In genomic region chr8:90657641-90658051, GRCm38 (mm10) we compare ENCODE assay signal across 9 mouse cellular contexts.
A peak's percentile ranks its signal among the peaks of the same experiment; 100 is the strongest.
DNase-seq lines count a peak whose midpoint lies in the region; ATAC-seq and TF ChIP-seq lines count a peak whose summit lies in the region.
"Had no signal": no experiment of that assay in that cellular context is flagged by ENCODE, and none has a peak within 500 bp of the region (broad histone marks: within the 10 kb centered on the region; RNA-seq: fewer than 3 reads in every experiment).

No protein-coding gene starts in this region.

- no peak overlapping the region for H3K4me3 ChIP-seq in lung, adult 2 months (replicated peaks; ENCODE audit: extremely low read depth, low read depth, low read length)
- no peak overlapping the region for H3K4me3 ChIP-seq in hindbrain, embryonic 11.5 days (ENCODE audit: low read depth, low read length)
- H3K4me3 ChIP-seq: limb, embryonic 12.5 days had no signal

- ATAC-seq in hindbrain, embryonic 11.5 days (ENCODE audit: low FRiP score) = no peak
- ATAC-seq in megakaryocyte progenitor cell, adult 5-6 weeks (replicated peaks; ENCODE audit: poor library complexity) = no peak

- WGBS in lung, adult 2 months = 38% methylated on average over 7 of the region's 7 CpGs
- WGBS in hindbrain, embryonic 11.5 days = 36% methylated on average over 7 of the region's 7 CpGs

- H3K27ac ChIP-seq in hindbrain, embryonic 11.5 days (ENCODE audit: low read depth, low read length) = no peak overlapping the region
- H3K27ac ChIP-seq: limb, embryonic 12.5 days had no signal

- DNase-seq in lung, adult 2 months = no peak
- DNase-seq in lung, postnatal 25 days (ENCODE audit: low spot score) = no peak
- peak; percentile 44 for DNase-seq in embryo, embryonic 9.5 days (ENCODE audit: extremely low spot score)
- peak; percentile 67 for DNase-seq in hindbrain, embryonic 11.5 days (ENCODE audit: low spot score)
- DNase-seq in left cerebral cortex, postnatal 25 days (ENCODE audit: low spot score in 2 of 2) = peak; percentile 67 to 90
- peak; percentile 84 for DNase-seq in retina, embryonic 14.5 days (ENCODE audit: low spot score)
- no peak for DNase-seq in c-Kit-positive CD71-positive TER-119-positive erythroid progenitor cells, embryonic 14.5 days (ENCODE audit: low spot score)

- intact Hi-C loops in left cerebral cortex, postnatal 25 days (cut with DNase I) = loop anchor here (1.0 to 5.0 kb wide), 4 partner anchors 115 to 807 kb away; partner anchors contain the start of gene Tox3

- no peak for TF ChIP-seq POLR2A in lung, adult 2 months (IDR thresholded peaks at IDR 0.05; ENCODE audit: borderline replicate concordance, extremely low read depth, low read depth, low read length)

- 0 out of 2 replicates have a peak, but pooled peaks have one; percentile 2 for TF ChIP-seq CTCF in lung, adult 2 months (IDR thresholded peaks at IDR 0.05; ENCODE audit: insufficient read depth, low read length)

- no peaks in the 10 kb centered on the region for H3K9me3 ChIP-seq in hindbrain, embryonic 11.5 days (ENCODE audit: control insufficient read depth, low read length)

- no peak overlapping the region for H3K9ac ChIP-seq in hindbrain, embryonic 11.5 days (ENCODE audit: low read depth, low read length)
- H3K9ac ChIP-seq: limb, embryonic 12.5 days had no signal

- H3K27me3 ChIP-seq in hindbrain, embryonic 11.5 days (ENCODE audit: control insufficient read depth, insufficient read depth, low read length) = no peaks in the 10 kb centered on the region

- H3K4me1 ChIP-seq in lung, adult 2 months (ENCODE audit: control insufficient read depth, insufficient read depth, low read length) = peaks cover 2% of the 10 kb centered on the region
- no peaks in the 10 kb centered on the region; the same call in 1 of the 2 replicates for H3K4me1 ChIP-seq in hindbrain, embryonic 11.5 days (replicated peaks; ENCODE audit: control insufficient read depth, insufficient read depth, low read length)
- H3K4me1 ChIP-seq: limb, embryonic 12.5 days had no signal

- H3K4me2 ChIP-seq in hindbrain, embryonic 11.5 days (replicated peaks; ENCODE audit: low read depth, low read length) = no peak overlapping the region
- H3K4me2 ChIP-seq: limb, embryonic 12.5 days had no signal

- no peaks in the 10 kb centered on the region for H3K36me3 ChIP-seq in hindbrain, embryonic 11.5 days (ENCODE audit: control insufficient read depth, insufficient read depth, low read length)
- H3K36me3 ChIP-seq: limb, embryonic 12.5 days had no signal

Comparison
In these comparisons a context has a peak if more than half of its experiments do, and no peak if none do; other contexts are left out.
1. DNase-seq: peak in embryo, embryonic 9.5 days (single experiment), hindbrain, embryonic 11.5 days (single experiment), left cerebral cortex, postnatal 25 days (2 of 2) and retina, embryonic 14.5 days (single experiment); none in lung, adult 2 months (single experiment), lung, postnatal 25 days (single experiment) and c-Kit-positive CD71-positive TER-119-positive erythroid progenitor cells, embryonic 14.5 days (single experiment).